Mouse (Mus musculus): ENCODE data around the gene Ctbp2. TPM values are rescaled to one million over a fixed set of nuclear protein-coding genes. Genes with fewer than 3 reads are reported as not detected.

The Ctbp2 gene
- total and polyA plus RNA-seq, 2 experiments from 2014 or later: 27.9 to 71.3 TPM

DNA sequence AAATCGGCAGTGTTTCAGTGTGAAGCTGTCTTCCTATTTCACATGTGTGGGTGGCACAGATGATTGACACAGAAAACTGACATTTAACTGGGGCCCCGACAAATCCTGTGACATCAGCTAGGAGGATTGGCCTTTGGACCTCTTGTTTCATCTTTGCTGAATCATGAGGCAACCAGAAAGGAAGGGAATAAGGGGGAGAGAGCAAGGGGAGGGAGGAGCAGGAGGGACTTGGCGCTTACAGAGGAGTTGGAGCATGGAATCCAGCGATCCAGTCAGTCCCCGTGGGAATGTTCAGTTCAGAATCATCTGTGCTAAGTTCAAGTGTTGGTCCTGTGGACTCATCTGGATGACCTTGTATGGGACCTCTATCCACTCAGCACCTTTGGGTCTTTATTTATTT, 38.9 kb upstream of the Ctbp2 start:
- Histone ChIP-seq H3K9ac (replicated peaks; ENCODE audit: low read depth, low read length) (no peak overlapping the region), H3K4me3 (ENCODE audit: low read depth, low read length) (no peak overlapping the region), H3K36me3 (replicated peaks; ENCODE audit: control insufficient read depth, insufficient read depth, low read length) (no peaks in the 10 kb centered on the region), H3K27ac (ENCODE audit: low read depth) (no peak overlapping the region), H3K4me1 (ENCODE audit: control insufficient read depth, insufficient read depth) (0 out of 2 replicates have a peak, but pooled peaks cover 3% of the 10 kb centered on the region), H3K4me2 (ENCODE audit: low read depth, low read length) (no peak overlapping the region), H3K27me3 (ENCODE audit: control insufficient read depth, insufficient read depth, low read length) (no peaks in the 10 kb centered on the region), H3K9me3 (replicated peaks; ENCODE audit: control insufficient read depth, low read length) (no peaks in the 10 kb centered on the region)
- DNase-seq (ENCODE audit: low spot score) (no peak), ATAC-seq (ENCODE audit: insufficient read depth, low read depth) (no peak)
- no peak for TF ChIP-seq EP300 (IDR thresholded peaks at IDR 0.05; ENCODE audit: low read depth)
- no peak for TF ChIP-seq CTCF (IDR thresholded peaks at IDR 0.05; ENCODE audit: low read depth)
- 53% methylated on average over 5 of the region's 5 CpGs for WGBS

GRCm38 (mm10) chr7:133162131-133162530, 38.0 kb upstream of the Ctbp2 start:
- DNase-seq (ENCODE audit: low spot score): no peak
- 45% methylated on average over 2 of the region's 2 CpGs for WGBS
- H3K9ac ChIP-seq (replicated peaks; ENCODE audit: low read depth, low read length): no peak overlapping the region

GRCm38 (mm10) chr7:133161362-133162080, 37.4 kb upstream of the Ctbp2 start:
- no peak for ATAC-seq (ENCODE audit: insufficient read depth, low read depth)
- DNase-seq (ENCODE audit: low spot score): no peak
- Histone ChIP-seq H3K27ac (ENCODE audit: low read depth) (no peak overlapping the region), H3K9me3 (replicated peaks; ENCODE audit: control insufficient read depth, low read length) (no peaks in the 10 kb centered on the region), H3K4me1 (ENCODE audit: control insufficient read depth, insufficient read depth) (0 out of 2 replicates have a peak, but pooled peaks cover 3% of the 10 kb centered on the region), H3K27me3 (ENCODE audit: control insufficient read depth, insufficient read depth, low read length) (no peaks in the 10 kb centered on the region), H3K4me3 (ENCODE audit: low read depth, low read length) (no peak overlapping the region), H3K36me3 (replicated peaks; ENCODE audit: control insufficient read depth, insufficient read depth, low read length) (no peaks in the 10 kb centered on the region), H3K4me2 (ENCODE audit: low read depth, low read length) (no peak overlapping the region), H3K9ac (replicated peaks; ENCODE audit: low read depth, low read length) (no peak overlapping the region)
- WGBS: 66% methylated on average over 7 of the region's 7 CpGs
- TF ChIP-seq CTCF (IDR thresholded peaks at IDR 0.05; ENCODE audit: low read depth): no peak
- TF ChIP-seq EP300 (IDR thresholded peaks at IDR 0.05; ENCODE audit: low read depth): no peak

More at GRCm38 (mm10) chr7:133162131-133162530, 38.0 kb upstream of the Ctbp2 start:
- TF ChIP-seq EP300 (IDR thresholded peaks at IDR 0.05; ENCODE audit: low read depth): no peak
- TF ChIP-seq CTCF (IDR thresholded peaks at IDR 0.05; ENCODE audit: low read depth): no peak
- Histone ChIP-seq H3K4me3 (ENCODE audit: low read depth, low read length) (no peak overlapping the region), H3K36me3 (replicated peaks; ENCODE audit: control insufficient read depth, insufficient read depth, low read length) (no peaks in the 10 kb centered on the region), H3K27ac (ENCODE audit: low read depth) (no peak overlapping the region), H3K4me1 (ENCODE audit: control insufficient read depth, insufficient read depth) (0 out of 2 replicates have a peak, but pooled peaks cover 3% of the 10 kb centered on the region), H3K9me3 (replicated peaks; ENCODE audit: control insufficient read depth, low read length) (no peaks in the 10 kb centered on the region), H3K27me3 (ENCODE audit: control insufficient read depth, insufficient read depth, low read length) (no peaks in the 10 kb centered on the region), H3K4me2 (ENCODE audit: low read depth, low read length) (no peak overlapping the region)
- no peak for ATAC-seq (ENCODE audit: insufficient read depth, low read depth)

DNA sequence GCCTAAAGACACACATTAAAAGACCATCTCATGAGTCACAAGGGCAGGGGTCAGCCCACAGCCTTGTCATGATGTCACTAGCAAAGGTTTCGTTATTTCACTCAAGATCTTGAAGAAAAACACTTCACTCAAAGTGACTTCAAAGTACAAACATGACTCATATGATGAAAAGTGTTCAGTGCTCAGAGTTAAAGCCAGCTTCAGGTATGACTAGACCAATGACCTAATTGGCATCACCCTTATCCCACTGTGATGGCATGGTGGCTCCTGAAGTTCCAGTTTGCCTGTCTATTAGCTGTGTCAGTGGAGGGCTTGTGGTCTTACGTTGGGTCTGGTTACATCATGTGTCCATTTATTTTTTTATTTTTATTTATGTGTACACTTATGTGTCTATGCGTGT, 35.4 kb upstream of the Ctbp2 start:
- Histone ChIP-seq H3K27me3 (ENCODE audit: control insufficient read depth, insufficient read depth, low read length) (no peaks in the 10 kb centered on the region), H3K9me3 (replicated peaks; ENCODE audit: control insufficient read depth, low read length) (no peaks in the 10 kb centered on the region), H3K4me3 (ENCODE audit: low read depth, low read length) (no peak overlapping the region), H3K27ac (ENCODE audit: low read depth) (no peak overlapping the region), H3K36me3 (replicated peaks; ENCODE audit: control insufficient read depth, insufficient read depth, low read length) (no peaks in the 10 kb centered on the region), H3K4me1 (ENCODE audit: control insufficient read depth, insufficient read depth) (no peaks in the 10 kb centered on the region), H3K9ac (replicated peaks; ENCODE audit: low read depth, low read length) (no peak overlapping the region), H3K4me2 (ENCODE audit: low read depth, low read length) (no peak overlapping the region)
- ATAC-seq (ENCODE audit: insufficient read depth, low read depth) (no peak), DNase-seq (ENCODE audit: low spot score) (no peak)
- TF ChIP-seq EP300 (IDR thresholded peaks at IDR 0.05; ENCODE audit: low read depth): no peak
- TF ChIP-seq CTCF (IDR thresholded peaks at IDR 0.05; ENCODE audit: low read depth): no peak
- WGBS: 86% methylated on average over 3 of the region's 3 CpGs

- Histone ChIP-seq H3K36me3 (replicated peaks; ENCODE audit: control insufficient read depth, insufficient read depth, low read length) (no peaks in the 10 kb centered on the region), H3K27me3 (ENCODE audit: control insufficient read depth, insufficient read depth, low read length) (no peaks in the 10 kb centered on the region), H3K9me3 (replicated peaks; ENCODE audit: control insufficient read depth, low read length) (no peaks in the 10 kb centered on the region), H3K27ac (ENCODE audit: low read depth) (no peak overlapping the region), H3K4me2 (ENCODE audit: low read depth, low read length) (no peak overlapping the region), H3K4me1 (ENCODE audit: control insufficient read depth, insufficient read depth) (no peaks in the 10 kb centered on the region), H3K4me3 (ENCODE audit: low read depth, low read length) (no peak overlapping the region), H3K9ac (replicated peaks; ENCODE audit: low read depth, low read length) (no peak overlapping the region)
- DNase-seq (ENCODE audit: low spot score): no peak
- WGBS: 84% methylated on average over 12 of the region's 12 CpGs
- TF ChIP-seq EP300 (IDR thresholded peaks at IDR 0.05; ENCODE audit: low read depth): no peak
- no peak for TF ChIP-seq CTCF (IDR thresholded peaks at IDR 0.05; ENCODE audit: low read depth)
- no peak for ATAC-seq (ENCODE audit: insufficient read depth, low read depth)
These were observed 31.5 kb upstream of the Ctbp2 start for GRCm38 (mm10) chr7:133155621-133156020.

DNA sequence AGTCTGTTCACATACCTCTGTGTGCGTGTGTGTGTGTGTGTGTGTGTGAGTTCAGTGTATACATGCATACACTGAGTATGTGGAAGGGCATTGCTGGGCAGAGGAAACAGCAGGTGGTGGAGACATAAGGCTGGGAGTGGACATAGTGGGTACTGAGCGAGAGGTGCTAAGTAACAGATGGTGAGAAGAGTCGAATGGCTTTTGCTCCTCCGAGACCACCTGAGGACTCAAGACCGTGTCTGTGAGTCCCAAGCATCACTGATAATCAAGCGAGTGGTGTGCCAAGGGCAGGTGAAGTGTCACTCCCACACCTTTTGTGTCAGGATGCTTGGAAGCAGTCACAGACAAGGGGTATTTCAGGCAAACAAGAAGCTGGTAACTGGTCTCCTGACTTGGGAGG, 30.7 kb upstream of the Ctbp2 start:
- no peaks in the 10 kb centered on the region for H3K4me1 ChIP-seq (ENCODE audit: control insufficient read depth, insufficient read depth)
- 64% methylated on average over 6 of the region's 6 CpGs for WGBS
- no peak overlapping the region for H3K27ac ChIP-seq (ENCODE audit: low read depth)
- H3K9ac ChIP-seq (replicated peaks; ENCODE audit: low read depth, low read length): no peak overlapping the region
- TF ChIP-seq CTCF (IDR thresholded peaks at IDR 0.05; ENCODE audit: low read depth): no peak
- no peak for TF ChIP-seq EP300 (IDR thresholded peaks at IDR 0.05; ENCODE audit: low read depth)
- ATAC-seq (ENCODE audit: insufficient read depth, low read depth) (no peak), DNase-seq (ENCODE audit: low spot score) (no peak)
- H3K4me2 ChIP-seq (ENCODE audit: low read depth, low read length): no peak overlapping the region
- H3K27me3 ChIP-seq (ENCODE audit: control insufficient read depth, insufficient read depth, low read length): no peaks in the 10 kb centered on the region
- H3K36me3 ChIP-seq (replicated peaks; ENCODE audit: control insufficient read depth, insufficient read depth, low read length): no peaks in the 10 kb centered on the region
- no peaks in the 10 kb centered on the region for H3K9me3 ChIP-seq (replicated peaks; ENCODE audit: control insufficient read depth, low read length)
- H3K4me3 ChIP-seq (ENCODE audit: low read depth, low read length): no peak overlapping the region
